Mouse (Mus musculus) heart, embryonic 15.5 days (tissue): ENCODE measurements at regions not wholly inside any gene's neighbourhood (a gene's known extent, or its start where the extent isn't known, plus 50 kb on each side); places are given as distances from the start of the nearest gene placed in this dataset.

ENCODE experiments used
- ATAC-seq: fragments of 200-750 bp; cut with Nextera tagmentation; replicated peaks from 2 replicates; pipeline ENCODE4 v1.8.0; 2017; ENCODE audit warnings: low read depth, moderate TSS enrichment; ENCODE audit not compliant: insufficient number of reproducible peaks, insufficient read depth, low FRiP score
- H3K27ac ChIP-seq: fragments of 300-500 bp; sonication (generic); 2 replicates; pipeline ENCODE4 v1.5.1; 2015; ENCODE audit warnings: mild to moderate bottlenecking, inconsistent platforms
- H3K27me3 ChIP-seq: fragments of 300-500 bp; sonication (generic); 2 replicates; pipeline ENCODE4 v1.6.1; 2015; ENCODE audit warnings: inconsistent platforms
- H3K36me3 ChIP-seq: fragments of 300-500 bp; sonication (generic); 2 replicates; pipeline ENCODE4 v1.6.1; 2015; ENCODE audit warnings: mild to moderate bottlenecking, inconsistent platforms
- H3K4me1 ChIP-seq: fragments of 300-500 bp; sonication (generic); replicated peaks from 2 replicates; pipeline ENCODE4 v1.6.1; 2015; ENCODE audit warnings: inconsistent platforms
- H3K4me2 ChIP-seq: fragments of 300-500 bp; sonication (generic); 2 replicates; pipeline ENCODE4 v1.6.1; 2015; ENCODE audit warnings: inconsistent platforms, mild to moderate bottlenecking, moderate library complexity
- H3K4me3 ChIP-seq: fragments of 300-500 bp; sonication (generic); 2 replicates; pipeline ENCODE4 v1.5.1; 2015; ENCODE audit warnings: mild to moderate bottlenecking, inconsistent platforms
- H3K9ac ChIP-seq: fragments of 300-500 bp; sonication (generic); 2 replicates; pipeline ENCODE4 v1.6.1; 2015; ENCODE audit warnings: mild to moderate bottlenecking, inconsistent platforms
- H3K9me3 ChIP-seq: fragments of 300-500 bp; sonication (generic); replicated peaks from 2 replicates; pipeline ENCODE4 v1.6.1; 2016; ENCODE audit warnings: inconsistent platforms
- WGBS: fragments of 180-500 bp; shearing (Covaris S2); methylation state at CpG from one replicate; pipeline ENCODE4 v1.1.7; 2015; ENCODE audit warnings: mixed read lengths; 5-methylcytosine and 5-hydroxymethylcytosine counted together

DNA sequence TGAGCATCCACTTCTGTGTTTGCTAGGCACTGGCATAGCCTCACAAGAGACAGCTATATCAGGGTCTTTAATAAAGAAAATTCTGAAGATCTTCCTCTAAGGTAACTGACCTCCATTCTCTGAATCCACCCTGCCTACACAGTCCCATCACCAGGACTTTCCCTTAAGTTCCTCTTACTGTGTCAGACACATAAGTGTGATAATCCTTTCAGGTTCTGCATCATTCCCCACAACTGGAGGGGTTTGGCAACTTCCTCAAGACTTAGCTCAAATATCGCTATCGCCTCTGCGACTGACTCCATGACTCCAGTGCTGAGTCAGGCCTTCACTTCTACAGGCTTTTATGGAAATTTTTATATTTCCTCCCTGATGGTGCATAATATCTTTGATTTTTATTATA is 111.0 kb upstream of the 9330182O14Rik start:
- Histone ChIP-seq H3K36me3 (no peaks in the 10 kb centered on the region), H3K27ac (no peak overlapping the region), H3K9me3 (no peaks in the 10 kb centered on the region), H3K4me3 (no peak overlapping the region), H3K9ac (no peak overlapping the region), H3K4me1 (peaks cover 7% of the 10 kb centered on the region), H3K27me3 (no peaks in the 10 kb centered on the region), H3K4me2 (no peak overlapping the region)
- no peak for ATAC-seq
- WGBS = 95% methylated on average over 3 of the region's 3 CpGs

DNA sequence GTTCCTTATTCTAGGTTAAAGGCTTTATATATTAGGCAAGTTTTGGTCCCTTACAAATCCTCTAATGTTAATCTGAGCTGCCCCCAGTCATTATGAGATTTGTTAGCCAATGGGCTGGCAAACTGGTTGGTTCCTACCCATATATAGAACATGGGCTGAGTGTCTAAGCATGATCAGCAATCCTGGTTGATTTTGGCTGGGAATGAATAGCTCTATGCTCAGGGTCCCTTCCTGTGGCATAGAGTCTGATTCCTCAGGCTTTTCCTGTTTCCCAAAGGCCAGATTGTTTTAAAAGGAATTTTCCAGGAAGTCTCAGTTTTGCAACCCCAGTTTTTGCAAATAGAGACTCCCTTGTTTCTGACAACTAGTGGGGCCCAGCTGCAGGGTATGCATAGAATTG is 102.1 kb upstream of the 9330182O14Rik start:
- peak overlapping the region; percentile 34; the same call in 1 of the 2 replicates for H3K27ac ChIP-seq
- H3K36me3 ChIP-seq = no peaks in the 10 kb centered on the region
- no peak overlapping the region for H3K4me3 ChIP-seq
- H3K27me3 ChIP-seq = no peaks in the 10 kb centered on the region
- H3K9me3 ChIP-seq = no peaks in the 10 kb centered on the region
- no peak overlapping the region for H3K4me2 ChIP-seq
- no peak overlapping the region for H3K9ac ChIP-seq
- no peak for ATAC-seq
- H3K4me1 ChIP-seq = no peaks in the 10 kb centered on the region

DNA sequence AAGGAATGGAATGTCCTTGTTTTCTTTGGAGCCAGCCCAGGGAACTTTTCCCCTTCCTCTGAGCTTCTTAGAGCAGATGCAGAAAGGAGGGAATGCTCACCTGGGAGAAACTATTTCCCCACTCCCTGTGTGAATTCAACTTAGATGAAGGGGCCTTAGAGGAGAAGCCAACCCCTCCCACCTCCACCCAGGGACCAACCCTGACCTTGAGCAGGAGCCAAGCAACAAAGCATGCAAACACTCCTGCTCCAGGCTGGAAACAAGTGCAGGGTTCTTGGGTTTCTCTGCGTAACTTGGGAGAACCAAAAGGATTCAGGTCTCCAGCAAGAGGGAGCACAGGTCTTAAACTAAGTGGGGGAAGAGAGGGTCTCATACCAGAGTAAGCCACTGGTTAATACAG is 98.0 kb upstream of the 9330182O14Rik start:
- no peak for ATAC-seq
- WGBS = 88% methylated on average over 1 of the region's 1 CpGs

GRCm38 (mm10) chr15:40037266-40037665 is 96.9 kb upstream of the 9330182O14Rik start:
- H3K36me3 ChIP-seq = no peaks in the 10 kb centered on the region
- no peaks in the 10 kb centered on the region for H3K9me3 ChIP-seq
- 0 out of 2 replicates have a peak overlapping the region, but pooled peaks have one; percentile 13 for H3K4me2 ChIP-seq
- no peaks in the 10 kb centered on the region for H3K27me3 ChIP-seq
- no peak overlapping the region for H3K27ac ChIP-seq
- no peak overlapping the region for H3K4me3 ChIP-seq
- 21% methylated on average over 7 of the region's 7 CpGs for WGBS
- no peak; the same call in 1 of the 2 replicates for ATAC-seq
- no peak overlapping the region for H3K9ac ChIP-seq
- peaks cover 3% of the 10 kb centered on the region; the same call in 1 of the 2 replicates for H3K4me1 ChIP-seq

More for the DNA sequence above, 98.0 kb upstream of the 9330182O14Rik start:
- no peaks in the 10 kb centered on the region for H3K27me3 ChIP-seq
- H3K27ac ChIP-seq = no peak overlapping the region
- H3K4me3 ChIP-seq = no peak overlapping the region
- H3K36me3 ChIP-seq = no peaks in the 10 kb centered on the region
- no peak overlapping the region for H3K4me2 ChIP-seq
- no peak overlapping the region for H3K9ac ChIP-seq
- no peaks in the 10 kb centered on the region for H3K9me3 ChIP-seq
- H3K4me1 ChIP-seq = peaks cover 3% of the 10 kb centered on the region; the same call in 1 of the 2 replicates

GRCm38 (mm10) chr15:40046219-40046618 is 87.9 kb upstream of the 9330182O14Rik start:
- Histone ChIP-seq H3K4me1 (no peaks in the 10 kb centered on the region), H3K27me3 (no peaks in the 10 kb centered on the region), H3K9me3 (no peaks in the 10 kb centered on the region), H3K9ac (no peak overlapping the region), H3K4me2 (no peak overlapping the region), H3K36me3 (no peaks in the 10 kb centered on the region), H3K27ac (no peak overlapping the region), H3K4me3 (no peak overlapping the region)
- no peak for ATAC-seq
- 58% methylated on average over 5 of the region's 5 CpGs for WGBS

DNA sequence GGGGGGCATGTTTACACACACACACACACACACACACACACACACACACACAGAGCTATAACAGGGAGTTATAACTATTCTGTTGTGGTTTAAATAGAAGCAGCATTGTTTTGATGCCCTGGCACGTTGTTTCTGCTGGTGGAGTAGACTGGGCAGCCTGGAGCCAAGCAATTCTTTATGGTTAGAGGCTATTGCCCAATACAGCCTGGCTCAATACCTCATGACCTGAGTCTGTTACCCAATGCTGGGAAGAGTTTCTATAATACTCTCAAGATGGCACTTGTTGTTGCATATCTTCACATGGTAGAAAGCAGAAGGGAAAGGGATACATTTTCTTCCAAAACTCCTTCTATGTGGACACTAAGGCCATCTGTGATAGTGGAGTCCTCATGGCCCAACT is 87.1 kb upstream of the 9330182O14Rik start:
- WGBS = 79% methylated on average over 1 of the region's 1 CpGs

GRCm38 (mm10) chr15:40068051-40068450 is 66.1 kb upstream of the 9330182O14Rik start:
- Histone ChIP-seq H3K27me3 (no peaks in the 10 kb centered on the region), H3K36me3 (no peaks in the 10 kb centered on the region), H3K4me1 (no peaks in the 10 kb centered on the region), H3K9me3 (no peaks in the 10 kb centered on the region), H3K4me2 (no peak overlapping the region), H3K27ac (no peak overlapping the region), H3K9ac (no peak overlapping the region), H3K4me3 (no peak overlapping the region)
- ATAC-seq = no peak
- 78% methylated on average over 2 of the region's 2 CpGs for WGBS

More for the DNA sequence above, 87.1 kb upstream of the 9330182O14Rik start:
- Histone ChIP-seq H3K9ac (no peak overlapping the region), H3K27ac (no peak overlapping the region), H3K4me2 (no peak overlapping the region), H3K4me1 (no peaks in the 10 kb centered on the region), H3K9me3 (no peaks in the 10 kb centered on the region), H3K4me3 (no peak overlapping the region), H3K27me3 (no peaks in the 10 kb centered on the region), H3K36me3 (no peaks in the 10 kb centered on the region)
- no peak for ATAC-seq

GRCm38 (mm10) chr15:40075334-40075893 is 58.8 kb upstream of the 9330182O14Rik start:
- Histone ChIP-seq H3K27ac (peak overlapping the region; percentile 6; the same call in 1 of the 2 replicates), H3K9me3 (no peaks in the 10 kb centered on the region), H3K9ac (no peak overlapping the region), H3K4me3 (no peak overlapping the region), H3K27me3 (no peaks in the 10 kb centered on the region), H3K36me3 (no peaks in the 10 kb centered on the region), H3K4me1 (peaks cover 8% of the 10 kb centered on the region), H3K4me2 (no peak overlapping the region)
- 38% methylated on average over 3 of the region's 3 CpGs for WGBS
- ATAC-seq = 0 out of 2 replicates have a peak, but pooled peaks have one; percentile 47

- ATAC-seq = no peak
- Histone ChIP-seq H3K4me3 (no peak overlapping the region), H3K4me1 (peaks cover 8% of the 10 kb centered on the region), H3K36me3 (no peaks in the 10 kb centered on the region), H3K9me3 (no peaks in the 10 kb centered on the region), H3K4me2 (no peak overlapping the region), H3K27me3 (no peaks in the 10 kb centered on the region), H3K27ac (no peak overlapping the region), H3K9ac (no peak overlapping the region)
- 82% methylated on average over 6 of the region's 6 CpGs for WGBS
Observed at GRCm38 (mm10) chr15:40079872-40080271, 54.3 kb upstream of the 9330182O14Rik start.
